Mouse (Mus musculus): ENCODE results near the gene Klhdc8a.

Gene Klhdc8a

DNA sequence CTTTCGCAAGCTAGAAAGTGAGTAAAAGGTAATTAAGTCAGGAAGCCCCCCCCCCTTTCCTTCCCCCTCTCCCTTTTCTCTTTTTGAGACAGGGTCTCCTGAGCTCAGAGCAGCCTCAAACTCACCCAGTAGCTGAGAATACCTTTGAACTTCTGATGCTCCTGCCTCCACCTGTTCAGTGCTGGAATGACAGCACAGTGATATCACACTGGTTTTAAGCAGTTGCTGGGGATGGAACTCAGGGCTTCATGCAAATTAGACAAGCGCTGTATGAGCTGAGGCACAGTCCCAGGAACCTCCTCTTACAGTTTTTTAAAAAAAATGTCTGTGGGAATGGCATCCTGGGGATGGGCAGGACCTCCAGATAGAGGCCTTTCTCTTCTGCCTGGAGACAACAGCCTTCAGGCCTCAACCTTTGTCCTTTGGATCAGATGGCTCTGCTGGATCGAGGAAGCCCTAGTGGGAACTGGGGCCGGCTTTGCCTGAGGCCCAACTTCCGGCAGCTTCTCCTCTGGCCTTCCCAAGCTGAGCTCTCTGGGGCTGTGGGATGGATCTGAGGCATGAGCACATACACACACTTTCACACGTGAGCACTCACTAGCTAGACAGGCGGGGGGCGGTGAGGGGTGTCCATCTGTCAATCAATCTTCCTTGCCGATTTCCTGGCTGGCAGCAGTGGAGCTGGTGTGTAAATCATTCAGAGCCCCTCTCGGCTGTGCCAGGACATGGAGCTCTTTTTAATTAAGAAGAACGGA is 7.3 kb upstream of the Klhdc8a start:
- no peak for DNase-seq

GRCm38 (mm10) chr1:132291706-132292105 is 6.7 kb upstream of the Klhdc8a start:
- DNase-seq: no peak

GRCm38 (mm10) chr1:132292318-132293129 is 5.9 kb upstream of the Klhdc8a start:
- DNase-seq: peak; percentile 62

GRCm38 (mm10) chr1:132295506-132295905 is 2.9 kb upstream of the Klhdc8a start:
- no peak for DNase-seq

GRCm38 (mm10) chr1:132296051-132296450 is 2.4 kb upstream of the Klhdc8a start:
- peak; percentile 71 for DNase-seq

- peak; percentile 45 for DNase-seq
Observed at GRCm38 (mm10) chr1:132298801-132299464, 507 bp downstream of the Klhdc8a start.

- DNase-seq: no peak
Observed at GRCm38 (mm10) chr1:132299744-132300143, 1.3 kb downstream of the Klhdc8a start.

GRCm38 (mm10) chr1:132301242-132301641 is 2.8 kb downstream of the Klhdc8a start:
- no peak for DNase-seq

DNA sequence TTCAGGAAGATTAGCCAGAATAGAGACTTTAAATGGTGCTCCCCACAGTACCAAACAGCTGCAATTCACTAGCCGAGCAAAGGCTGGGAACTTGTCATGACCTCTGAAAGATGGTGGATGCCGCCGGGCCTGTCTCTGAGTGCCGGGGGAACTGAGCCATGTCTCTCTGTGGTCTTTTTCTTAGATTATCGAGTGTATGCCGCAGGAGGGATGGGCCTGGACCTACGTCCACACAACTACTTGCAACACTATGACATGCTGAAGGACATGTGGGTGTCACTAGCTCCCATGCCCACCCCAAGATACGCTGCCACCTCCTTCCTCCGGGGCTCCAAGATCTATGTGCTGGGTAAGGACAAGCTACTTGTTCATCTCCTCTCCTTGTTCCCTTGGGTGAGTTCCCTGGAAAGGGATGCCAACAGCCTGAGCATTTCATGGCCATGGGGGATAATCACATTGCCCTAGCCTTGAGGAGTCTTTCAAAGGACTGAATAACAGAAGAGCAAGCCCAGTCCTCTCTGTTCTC is 4.0 kb downstream of the Klhdc8a start:
- DNase-seq: no peak

GRCm38 (mm10) chr1:132304618-132305214 is 6.3 kb downstream of the Klhdc8a start:
- DNase-seq: no peak

GRCm38 (mm10) chr1:132306160-132306559 is 7.7 kb downstream of the Klhdc8a start:
- peak; percentile 81 for DNase-seq

DNA sequence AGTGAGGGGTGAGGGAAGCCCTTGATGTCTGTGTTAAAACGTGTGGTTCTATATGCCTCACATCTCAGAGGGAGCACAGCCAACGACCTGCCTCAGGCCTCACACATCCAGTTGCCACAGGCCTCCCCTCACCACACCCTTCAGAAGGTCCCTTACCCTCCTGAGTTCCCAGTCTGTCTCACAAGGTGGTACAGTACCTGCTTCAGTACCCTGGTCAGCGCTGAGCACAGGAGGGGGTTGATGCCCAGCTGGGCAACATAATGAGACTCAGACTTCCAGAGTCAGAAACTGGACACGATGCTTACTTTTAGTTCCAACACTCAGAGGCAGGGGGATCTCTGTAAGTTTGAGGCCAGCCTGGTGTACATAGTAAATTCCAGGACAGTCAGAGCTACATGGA is 8.4 kb downstream of the Klhdc8a start:
- DNase-seq: no peak

GRCm38 (mm10) chr1:132307962-132308361 is 9.5 kb downstream of the Klhdc8a start:
- DNase-seq: no peak

- DNase-seq: no peak
Observed at GRCm38 (mm10) chr1:132308674-132309073, 10.2 kb downstream of the Klhdc8a start.

- DNase-seq: no peak
Observed at GRCm38 (mm10) chr1:132310754-132311153, 12.3 kb downstream of the Klhdc8a start.

- no peak for DNase-seq
Observed at GRCm38 (mm10) chr1:132311174-132311859, 12.9 kb downstream of the Klhdc8a start.

DNA sequence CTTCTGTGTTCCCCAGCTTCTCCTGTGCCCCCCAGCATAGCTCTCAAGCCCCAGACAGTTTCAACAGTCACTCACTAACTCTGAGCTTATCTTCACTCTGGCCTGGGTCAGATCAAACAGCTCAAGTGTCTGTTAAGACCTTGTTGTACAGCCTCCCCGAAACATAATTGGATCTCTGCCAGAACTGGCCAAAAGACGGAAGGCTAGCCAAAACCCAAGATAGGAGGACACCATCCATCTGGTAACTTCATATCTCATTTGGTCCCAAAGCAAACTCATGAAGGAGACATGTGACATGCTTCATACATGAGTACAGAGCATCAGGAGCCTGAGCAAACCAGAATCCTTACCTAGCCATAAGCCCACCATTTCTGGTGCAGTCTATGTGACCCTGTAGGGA is 13.6 kb downstream of the Klhdc8a start:
- DNase-seq: no peak

DNA sequence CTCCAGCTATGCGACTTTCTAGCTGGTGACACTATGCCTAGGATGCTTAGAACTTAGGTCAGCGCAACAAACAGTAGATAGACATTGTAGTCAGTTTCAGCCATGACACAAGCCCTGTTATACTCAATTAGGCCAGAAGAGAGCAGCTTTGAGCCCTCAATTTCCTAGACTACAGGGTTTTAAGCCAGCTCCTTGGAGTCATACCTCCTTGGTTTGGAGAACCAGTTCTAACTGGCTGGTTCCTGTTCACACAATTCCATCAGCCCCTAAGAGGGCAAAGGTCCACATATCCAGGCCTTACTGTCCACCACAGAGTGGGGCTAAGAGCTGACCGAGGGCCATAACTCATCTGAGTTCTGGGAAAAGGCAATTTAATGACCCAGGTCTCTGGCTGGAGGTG is 14.3 kb downstream of the Klhdc8a start:
- peak; percentile 75 for DNase-seq

- DNase-seq: peak; percentile 91
Observed at GRCm38 (mm10) chr1:132315889-132316624, 17.6 kb downstream of the Klhdc8a start, which contains the start of gene Nuak2. Gene Nuak2, plus strand, starts transcription at chr1:132316126.

- DNase-seq: no peak
Observed at GRCm38 (mm10) chr1:132316625-132316994, 18.2 kb downstream of the Klhdc8a start.

DNA sequence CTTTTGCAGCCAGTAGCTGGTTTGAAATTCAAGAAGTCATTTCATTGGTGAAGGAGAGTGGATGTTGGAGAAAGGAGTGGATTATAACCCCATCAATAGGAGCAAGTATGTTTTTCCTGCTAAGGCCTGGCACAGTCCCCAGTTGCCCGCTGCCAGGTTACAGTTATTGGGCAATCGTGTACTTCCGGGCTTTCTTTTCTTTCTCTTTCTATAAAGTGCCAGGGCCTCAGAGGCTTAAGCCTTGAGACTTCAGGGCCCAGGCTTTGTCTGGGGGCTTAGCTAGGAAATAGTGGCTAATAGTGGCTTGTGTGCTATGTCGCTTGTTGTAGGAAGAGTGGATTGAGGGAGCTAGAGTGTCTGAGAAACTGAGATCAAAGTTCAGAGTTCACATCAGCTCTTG is 19.0 kb downstream of the Klhdc8a start:
- DNase-seq: peak; percentile 75

All from lung, postnatal 14 days (tissue).